Mouse (Mus musculus): Measurements from ENCODE around the gene Lhx2.

Lhx2 gene

GRCm38 (mm10) chr2:38417970-38418369 lies 78.9 kb downstream of the Lhx2 start:
- DNase-seq: peak in 1 of 2 experiments; percentile 44
